Mouse (Mus musculus) small intestine, adult 2 months (tissue): ENCODE measurements around the gene Pcnx4.

Experiments used
- CTCF ChIP-seq: fragments of 200-500 bp; IDR thresholded peaks from 2 replicates; pipeline ENCODE4 v1.5.1; 2012; ENCODE audit warnings: low read depth, mild to moderate bottlenecking, control low read depth, inconsistent platforms, low read length, moderate library complexity, mixed read lengths; ENCODE audit not compliant: insufficient replicate concordance, insufficient read length; ENCODE audit errors: extremely low read depth
- POLR2A ChIP-seq: fragments of 200-500 bp; IDR thresholded peaks from 2 replicates; pipeline ENCODE4 v1.6.1; 2012; ENCODE audit warnings: low read depth, mild to moderate bottlenecking, control low read depth, inconsistent platforms, low read length, moderate library complexity

DNA sequence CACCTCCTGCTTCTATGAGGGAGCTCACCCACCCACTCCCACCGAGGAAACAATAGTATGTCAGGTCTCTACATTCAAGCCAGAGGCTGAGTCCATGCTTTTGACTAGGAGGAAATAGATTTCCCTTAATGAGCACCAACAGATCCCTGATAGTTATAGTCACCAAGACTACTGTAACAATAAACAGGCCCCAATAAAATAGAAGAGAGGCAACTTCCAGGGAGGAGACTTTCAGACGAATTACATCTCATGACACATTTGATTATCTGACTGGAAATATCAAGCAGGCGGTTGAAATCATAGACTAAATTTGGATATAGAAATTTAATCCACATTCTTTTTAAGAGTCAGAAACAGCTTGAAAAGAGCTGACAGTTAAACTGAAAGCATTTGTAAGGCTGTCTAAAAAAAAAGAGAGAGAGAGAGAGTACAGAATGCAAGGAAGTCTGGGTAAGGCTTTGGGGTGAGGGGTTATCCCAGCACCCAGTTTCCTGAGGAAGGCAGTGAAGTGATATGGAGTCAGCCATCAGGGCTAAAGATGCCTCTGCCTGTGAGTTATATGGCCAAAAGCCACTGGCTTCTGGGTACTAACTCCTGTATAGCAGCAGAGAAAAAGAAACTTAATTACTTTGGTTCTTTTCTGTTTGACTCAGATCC is 45.0 kb upstream of the Pcnx4 start:
- no peak for TF ChIP-seq CTCF
- TF ChIP-seq POLR2A: no peak
